ENCODE assay signal across 9 mouse cellular contexts in the genomic region with DNA sequence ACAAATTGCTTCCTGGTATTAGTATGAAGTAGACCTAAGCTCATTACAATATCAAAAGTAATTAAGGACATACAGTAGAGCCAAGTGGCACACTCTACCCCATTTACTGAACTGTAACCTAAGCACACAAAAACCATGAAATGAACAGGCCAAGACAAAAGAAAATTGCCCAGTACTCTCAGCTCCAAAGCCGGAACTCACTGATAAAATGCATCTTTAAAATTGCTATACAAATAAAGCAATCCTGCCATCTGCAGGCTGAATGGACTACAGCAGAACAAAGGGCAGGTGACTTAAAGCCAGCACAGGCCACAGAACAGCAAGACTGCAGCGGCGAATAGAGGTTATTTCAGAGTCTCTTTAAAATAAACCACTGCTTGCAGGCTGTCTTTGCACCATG. TPM values are rescaled to one million over a fixed set of nuclear protein-coding genes. Genes with fewer than 3 reads are reported as not detected.
DNase-seq lines count a peak whose midpoint lies in the region; ATAC-seq and TF ChIP-seq lines count a peak whose summit lies in the region.
"Had no signal": no experiment of that assay in that cellular context is flagged by ENCODE, and none has a peak within 500 bp of the region (broad histone marks: within the 10 kb centered on the region; RNA-seq: fewer than 3 reads in every experiment).

No protein-coding gene starts in this region.

- no peak overlapping the region for H3K9ac ChIP-seq in hindbrain, embryonic 12.5 days
- H3K9ac ChIP-seq in liver, adult 2 months (ENCODE audit: low read depth, low read length) = no peak overlapping the region
- H3K9ac ChIP-seq: liver, embryonic 15.5 days had no signal

- H3K4me3 ChIP-seq in hindbrain, embryonic 12.5 days = no peak overlapping the region
- H3K4me3 ChIP-seq in liver, adult 2 months (ENCODE audit: insufficient read depth, low read depth, low read length) = no peak overlapping the region
- H3K4me3 ChIP-seq: liver, embryonic 15.5 days had no signal

- 46% methylated on average over 3 of the region's 3 CpGs for whole genome bisulfite sequencing in hindbrain, embryonic 12.5 days
- 11% methylated on average over 3 of the region's 3 CpGs for WGBS in liver, adult 2 months

- DNase-seq in frontal cortex, postnatal 25 days (ENCODE audit: low spot score in 2 of 2) = no peak
- DNase-seq in urinary bladder, postnatal 14 days (ENCODE audit: low spot score) = peak; percentile 52
- no peak for DNase-seq in urinary bladder, postnatal 10 days (ENCODE audit: low spot score)
- DNase-seq in liver, adult 2 months (ENCODE audit: extremely low read depth, low read depth, low spot score) = peak; percentile 67
- DNase-seq in retina, embryonic 14.5 days (ENCODE audit: low spot score) = peak; percentile 81

- peak; percentile 73 for ATAC-seq in frontal cortex, adult (ENCODE audit: low TSS enrichment)
- ATAC-seq in common myeloid progenitor, adult 5-6 weeks (replicated peaks; ENCODE audit: low read depth, poor library complexity, severe bottlenecking) = peak; percentile 95
- peak; percentile 43; the same call in 1 of the 2 replicates for ATAC-seq in hindbrain, embryonic 12.5 days (ENCODE audit: low FRiP score)

- no peak overlapping the region for H3K27ac ChIP-seq in hindbrain, embryonic 12.5 days
- H3K27ac ChIP-seq in liver, adult 2 months (replicated peaks; ENCODE audit: insufficient read depth, low read depth, low read length) = no peak overlapping the region
- H3K27ac ChIP-seq: liver, embryonic 15.5 days had no signal

- no peak for TF ChIP-seq POLR2A in liver, adult 2 months (IDR thresholded peaks at IDR 0.05; ENCODE audit: extremely low read depth, insufficient read depth, low read length)

- no peaks in the 10 kb centered on the region for H3K9me3 ChIP-seq in hindbrain, embryonic 12.5 days (replicated peaks)
- H3K9me3 ChIP-seq: liver, embryonic 15.5 days had no signal

- no peak overlapping the region for H3K4me2 ChIP-seq in hindbrain, embryonic 12.5 days (replicated peaks)
- H3K4me2 ChIP-seq: liver, embryonic 15.5 days had no signal

- peak; percentile 65 for TF ChIP-seq CTCF in liver, adult 2 months (IDR thresholded peaks at IDR 0.05; ENCODE audit: low read depth, low read length)

- H3K4me1 ChIP-seq in hindbrain, embryonic 12.5 days = peaks cover 5% of the 10 kb centered on the region; the same call in 1 of the 2 replicates
- peaks cover 4% of the 10 kb centered on the region; the same call in 1 of the 2 replicates for H3K4me1 ChIP-seq in liver, adult 2 months (ENCODE audit: control insufficient read depth, insufficient read depth, low read length)

- peaks cover 13% of the 10 kb centered on the region; the same call in 1 of the 2 replicates for H3K79me2 ChIP-seq in liver, adult 2 months (ENCODE audit: control insufficient read depth, insufficient read depth, low read length)

- H3K27me3 ChIP-seq in hindbrain, embryonic 12.5 days = no peaks in the 10 kb centered on the region
- no peaks in the 10 kb centered on the region for H3K27me3 ChIP-seq in liver, adult 2 months (ENCODE audit: control insufficient read depth, insufficient read depth, low read length)
- H3K27me3 ChIP-seq: liver, embryonic 15.5 days had no signal

- no peaks in the 10 kb centered on the region for H3K36me3 ChIP-seq in hindbrain, embryonic 12.5 days
- H3K36me3 ChIP-seq in liver, adult 2 months (ENCODE audit: control insufficient read depth, insufficient read depth, low read length) = no peaks in the 10 kb centered on the region
- H3K36me3 ChIP-seq: liver, embryonic 15.5 days had no signal

RNA-seq across cellular contexts. Expression of a gene that starts 10.4 kb away (rescaled TPM):
- total RNA-seq in common myeloid progenitor, adult 5-6 weeks (2017) = 21.5 and 37.1 TPM in 2 replicates
- polyA plus RNA-seq in hindbrain, embryonic 12.5 days (2016; fragmentation: Nextera tagmentation; extraction: Ambion mirVana) = 42.4 and 46.4 TPM in 2 replicates
- total RNA-seq in liver, adult 2 months (2014; rRNA removed) = 16.9 and 24.0 TPM in 2 replicates
- 18.4 and 19.2 TPM in 2 replicates for polyA plus RNA-seq in liver, adult 2 months (2012; rRNA removed)

RNA-seq across cellular contexts. Expression of a gene that starts 10.6 kb away (rescaled TPM):
- 27.4 and 52.7 TPM in 2 replicates for total RNA-seq in common myeloid progenitor, adult 5-6 weeks (2017)
- polyA plus RNA-seq in hindbrain, embryonic 12.5 days (2016; fragmentation: Nextera tagmentation; extraction: Ambion mirVana) = 58.6 and 59.7 TPM in 2 replicates
- 22.5 and 30.3 TPM in 2 replicates for total RNA-seq in liver, adult 2 months (2014; rRNA removed)
- polyA plus RNA-seq in liver, adult 2 months (2012; rRNA removed) = 12.5 and 13.6 TPM in 2 replicates

Comparison
In these comparisons a context has a peak if more than half of its experiments do, and no peak if none do; other contexts are left out.
1. DNase-seq: peak in urinary bladder, postnatal 14 days (single experiment), liver, adult 2 months (single experiment) and retina, embryonic 14.5 days (single experiment); none in frontal cortex, postnatal 25 days (0 of 2) and urinary bladder, postnatal 10 days (single experiment).
2. ATAC-seq: peak in every context shown above with its lines; median percentile 95 in common myeloid progenitor, adult 5-6 weeks; 73 in frontal cortex, adult; 43 in hindbrain, embryonic 12.5 days.